ENCODE assay signal across 25 mouse cellular contexts in genomic region chr9:96948546-96948945, GRCm38 (mm10). TPM values are rescaled to one million over a fixed set of nuclear protein-coding genes. Genes with fewer than 3 reads are reported as not detected.
DNase-seq lines count a peak whose midpoint lies in the region; ATAC-seq lines count a peak whose summit lies in the region.
"Had no signal": no experiment of that assay in that cellular context is flagged by ENCODE, and none has a peak within 500 bp of the region (broad histone marks: within the 10 kb centered on the region; RNA-seq: fewer than 3 reads in every experiment).

No protein-coding gene starts in this region.

- WGBS in heart, embryonic 15.5 days, result 75% methylated on average over 5 of the region's 5 CpGs
- 72% methylated on average over 5 of the region's 5 CpGs for WGBS in limb, embryonic 12.5 days
- WGBS in limb, embryonic 10.5 days, result 79% methylated on average over 5 of the region's 5 CpGs

- H3K9ac ChIP-seq in heart, embryonic 15.5 days, result no peak overlapping the region
- no peak overlapping the region for H3K9ac ChIP-seq in limb, embryonic 12.5 days (replicated peaks)
- H3K9ac ChIP-seq: forebrain, embryonic 13.5 days; intestine, embryonic 15.5 days; liver, embryonic 15.5 days; lung, embryonic 15.5 days had no signal

- no peaks in the 10 kb centered on the region for H3K36me3 ChIP-seq in heart, embryonic 15.5 days
- peaks cover 6% of the 10 kb centered on the region for H3K36me3 ChIP-seq in limb, embryonic 12.5 days
- peaks cover 13% of the 10 kb centered on the region for H3K36me3 ChIP-seq in limb, embryonic 10.5 days
- H3K36me3 ChIP-seq: intestine, embryonic 15.5 days; liver, embryonic 15.5 days; lung, embryonic 15.5 days had no signal

- no peak overlapping the region for H3K4me2 ChIP-seq in heart, embryonic 15.5 days
- H3K4me2 ChIP-seq in limb, embryonic 12.5 days, result no peak overlapping the region
- H3K4me2 ChIP-seq: forebrain, embryonic 13.5 days; intestine, embryonic 15.5 days; liver, embryonic 15.5 days; lung, embryonic 15.5 days; midbrain, embryonic 11.5 days had no signal

- no peak for DNase-seq in heart, adult 9 months (ENCODE audit: low spot score in 2 of 2)
- no peak for DNase-seq in limb, embryonic 10.5 days (ENCODE audit: low spot score)
- peak; percentile 48 to 70 for DNase-seq in thymus, postnatal 10 days (ENCODE audit: low spot score in 2 of 2)
- DNase-seq in layer of hippocampus, adult 9-11 months, result no peak
- no peak for DNase-seq in adrenal gland, adult 8-10 months
- DNase-seq: adrenal gland, postnatal 36 days; B cell, adult 2 months; cerebellum, adult 2 months; cerebellum, postnatal 14 days; gastrocnemius, postnatal 10 days; heart, postnatal 14 days; kidney, adult 2 months; kidney, postnatal 36 days; layer of hippocampus, postnatal 36 days; spleen, adult 18-20 months had no signal

- peak overlapping the region; percentile 90 for H3K27ac ChIP-seq in heart, embryonic 15.5 days
- no peak overlapping the region for H3K27ac ChIP-seq in limb, embryonic 12.5 days
- no peak overlapping the region for H3K27ac ChIP-seq in limb, embryonic 10.5 days
- H3K27ac ChIP-seq: forebrain, embryonic 13.5 days; intestine, embryonic 15.5 days; layer of hippocampus, adult 2 months; liver, embryonic 15.5 days; lung, embryonic 15.5 days had no signal

- no peaks in the 10 kb centered on the region for H3K9me3 ChIP-seq in heart, embryonic 15.5 days (replicated peaks)
- no peaks in the 10 kb centered on the region for H3K9me3 ChIP-seq in limb, embryonic 12.5 days
- no peaks in the 10 kb centered on the region for H3K9me3 ChIP-seq in limb, embryonic 10.5 days (replicated peaks)
- H3K9me3 ChIP-seq: forebrain, embryonic 13.5 days; intestine, embryonic 15.5 days; liver, embryonic 15.5 days; lung, embryonic 15.5 days had no signal

- peaks cover 63% of the 10 kb centered on the region for H3K4me1 ChIP-seq in heart, embryonic 15.5 days (replicated peaks)
- H3K4me1 ChIP-seq in limb, embryonic 12.5 days (replicated peaks), result peaks cover 37% of the 10 kb centered on the region
- H3K4me1 ChIP-seq in limb, embryonic 10.5 days, result peaks cover 47% of the 10 kb centered on the region
- H3K4me1 ChIP-seq: liver, embryonic 15.5 days had no signal

- ATAC-seq in heart, embryonic 15.5 days (replicated peaks; ENCODE audit: insufficient number of reproducible peaks, insufficient read depth, low FRiP score, low read depth), result no peak
- 0 out of 2 replicates have a peak, but pooled peaks have one; percentile 45 for ATAC-seq in limb, embryonic 12.5 days (ENCODE audit: insufficient number of reproducible peaks, insufficient read depth, low FRiP score, low TSS enrichment, low read depth)
- ATAC-seq: forebrain, embryonic 13.5 days; hindbrain, postnatal 0 days; intestine, embryonic 15.5 days; midbrain, embryonic 16.5 days had no signal

- H3K4me3 ChIP-seq in heart, embryonic 15.5 days, result no peak overlapping the region
- H3K4me3 ChIP-seq in limb, embryonic 12.5 days (replicated peaks), result no peak overlapping the region
- H3K4me3 ChIP-seq in limb, embryonic 10.5 days, result no peak overlapping the region
- H3K4me3 ChIP-seq: forebrain, embryonic 13.5 days; intestine, embryonic 15.5 days; layer of hippocampus, adult 2 months; liver, embryonic 15.5 days; lung, embryonic 15.5 days had no signal

- H3K27me3 ChIP-seq in heart, embryonic 15.5 days, result no peaks in the 10 kb centered on the region
- peaks cover 4% of the 10 kb centered on the region for H3K27me3 ChIP-seq in limb, embryonic 12.5 days
- no peaks in the 10 kb centered on the region for H3K27me3 ChIP-seq in limb, embryonic 10.5 days (ENCODE audit: low read depth, poor library complexity, severe bottlenecking)
- H3K27me3 ChIP-seq: forebrain, embryonic 13.5 days; intestine, embryonic 15.5 days had no signal

RNA-seq across cellular contexts. Expression of gene Pxylp1, which starts 56.1 kb away (rescaled TPM):
- polyA plus RNA-seq in heart, embryonic 15.5 days (2015; fragmentation: Nextera tagmentation; extraction: Ambion mirVana), result 27.6 and 27.8 TPM in 2 replicates
- 21.4 and 22.8 TPM in 2 replicates for polyA plus RNA-seq in limb, embryonic 12.5 days (2016; fragmentation: Nextera tagmentation; extraction: Ambion mirVana)
- 11.4 and 15.3 TPM in 2 replicates for polyA plus RNA-seq in limb, embryonic 10.5 days (2016; fragmentation: Nextera tagmentation; extraction: Ambion mirVana)
- 10 to 100 TPM in 2 of 4 experiments, 1 to 10 TPM in 2; 7.7 to 16.5 (median 12.9) TPM for total RNA-seq in adrenal gland, adult 8-10 months (2022)

Comparison
In these comparisons a context has a peak if more than half of its experiments do, and no peak if none do; other contexts are left out.
1. DNase-seq: peak in thymus, postnatal 10 days (2 of 2); none in heart, adult 9 months (0 of 2), limb, embryonic 10.5 days (single experiment), layer of hippocampus, adult 9-11 months (single experiment) and adrenal gland, adult 8-10 months (single experiment).